Mouse (Mus musculus): ENCODE data around the gene Stip1. TPM values are rescaled to one million over a fixed set of nuclear protein-coding genes. Genes with fewer than 3 reads are reported as not detected.

Gene Stip1
- total and polyA plus RNA-seq, 3 experiments, result 284 to 430 (median 370) TPM

DNA sequence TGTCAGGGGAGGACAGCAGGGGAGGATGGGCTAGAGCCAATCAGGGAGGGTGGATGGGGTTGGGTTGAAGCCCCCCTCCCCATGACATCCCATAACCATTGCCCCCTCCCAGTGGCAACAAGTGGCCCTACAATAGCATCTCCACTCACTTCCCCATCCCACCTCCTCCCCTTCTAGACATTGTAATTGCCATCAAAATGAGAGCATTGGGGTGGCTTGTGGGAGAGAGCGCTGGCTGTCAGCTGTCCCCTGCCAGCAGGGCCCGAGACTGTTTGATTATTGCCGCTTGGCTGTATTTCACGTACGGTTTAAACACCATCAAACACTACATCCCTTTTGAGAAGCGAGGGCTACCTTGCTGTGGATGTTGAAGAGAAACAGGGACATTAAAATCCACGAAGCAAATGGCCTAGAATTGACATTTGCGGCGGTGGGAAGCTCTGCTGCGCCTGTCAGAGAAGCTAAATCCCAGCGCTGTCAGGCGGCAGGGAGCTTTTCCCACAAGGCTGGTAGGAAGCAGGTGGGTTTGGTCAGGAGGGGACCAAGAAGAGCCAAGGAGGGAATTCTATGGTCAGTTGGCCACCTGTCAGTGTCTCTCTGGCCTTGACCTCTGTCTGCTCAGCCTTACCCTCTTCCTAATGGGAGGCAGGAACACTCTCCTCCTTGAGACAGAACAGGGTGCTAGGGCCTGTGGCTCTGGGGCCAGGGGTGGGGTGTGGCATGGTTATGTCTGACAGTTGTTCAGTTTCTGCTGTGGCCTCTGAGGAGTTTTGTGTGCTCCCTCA is 34.4 kb upstream of the Stip1 start:
- Histone ChIP-seq H3K27ac (ENCODE audit: control insufficient read depth, low read depth, low read length) (no peak overlapping the region), H3K4me1 (ENCODE audit: control insufficient read depth in 1 of 2, insufficient read depth in 2 of 2, low read length in 2 of 2) (no peaks in the 10 kb centered on the region), H3K27me3 (ENCODE audit: control insufficient read depth in 1 of 2, insufficient read depth in 2 of 2, low read length in 2 of 2) (no peaks in the 10 kb centered on the region), H3K36me3 (ENCODE audit: control insufficient read depth in 1 of 2, insufficient read depth in 2 of 2, low read length in 2 of 2) (no peaks in the 10 kb centered on the region), H3K9me3 (replicated peaks; ENCODE audit: insufficient read depth, low read length) (no peaks in the 10 kb centered on the region), H3K4me3 (ENCODE audit: control insufficient read depth in 1 of 2, insufficient read depth in 1 of 2, low read depth in 2 of 2, low read length in 2 of 2) (no peak overlapping the region), H3K79me2 (ENCODE audit: control insufficient read depth, insufficient read depth, low read length, poor library complexity) (no peaks in the 10 kb centered on the region), H3K9ac (ENCODE audit: control insufficient read depth, low read depth, low read length, poor library complexity, severe bottlenecking) (no peak overlapping the region)
- DNase-seq (ENCODE audit: low read depth, low spot score), result no peak
- TF ChIP-seq UBTF (IDR thresholded peaks at IDR 0.05; ENCODE audit: borderline replicate concordance, insufficient read depth, low read depth, low read length) (no peak), SMC3 (IDR thresholded peaks at IDR 0.05; ENCODE audit: low read depth, low read length) (no peak), JUND (IDR thresholded peaks at IDR 0.05; ENCODE audit: low read depth, low read length) (no peak), TBP (IDR thresholded peaks at IDR 0.05; ENCODE audit: low read depth, low read length) (no peak), POLR2AphosphoS2 (IDR thresholded peaks at IDR 0.05; ENCODE audit: low read length) (no peak), TCF12 (IDR thresholded peaks at IDR 0.05; ENCODE audit: low read depth, low read length) (no peak), ZKSCAN1 (IDR thresholded peaks at IDR 0.05; ENCODE audit: low read depth, low read length) (no peak), RCOR1 (IDR thresholded peaks at IDR 0.05; ENCODE audit: low read depth, low read length) (no peak), MYB (IDR thresholded peaks at IDR 0.05; ENCODE audit: low read depth, low read length) (no peak), MAZ (IDR thresholded peaks at IDR 0.05; ENCODE audit: low read depth, low read length) (no peak), CHD2 (IDR thresholded peaks at IDR 0.05; ENCODE audit: low read length) (no peak), USF1 (IDR thresholded peaks at IDR 0.05; ENCODE audit: low read depth, low read length) (no peak), SIN3A (IDR thresholded peaks at IDR 0.05; ENCODE audit: low read length) (no peak), CTCF (IDR thresholded peaks at IDR 0.05 in 2 of 3, conservative IDR thresholded peaks at IDR 0.05 in 1 of 3; ENCODE audit: control insufficient read depth in 1 of 3, insufficient read depth in 1 of 3, low read depth in 2 of 3, low read length in 3 of 3, poor library complexity in 1 of 3, severe bottlenecking in 1 of 3) (no peak), MAFK (IDR thresholded peaks at IDR 0.05; ENCODE audit: borderline replicate concordance, low read depth, low read length) (no peak), EP300 (IDR thresholded peaks at IDR 0.05; ENCODE audit: low read depth in 1 of 2, low read length in 2 of 2) (no peak), POLR2A (IDR thresholded peaks at IDR 0.05; ENCODE audit: control insufficient read depth in 1 of 2, insufficient read depth in 1 of 2, low read depth in 1 of 2, low read length in 2 of 2, poor library complexity in 1 of 2) (no peak), USF2 (IDR thresholded peaks at IDR 0.05; ENCODE audit: borderline replicate concordance in 1 of 2, insufficient read depth in 1 of 2, low read depth in 1 of 2, low read length in 2 of 2) (no peak), MAX (IDR thresholded peaks at IDR 0.05; ENCODE audit: low read length) (no peak), HCFC1 (IDR thresholded peaks at IDR 0.05; ENCODE audit: low read depth, low read length) (no peak)

DNA sequence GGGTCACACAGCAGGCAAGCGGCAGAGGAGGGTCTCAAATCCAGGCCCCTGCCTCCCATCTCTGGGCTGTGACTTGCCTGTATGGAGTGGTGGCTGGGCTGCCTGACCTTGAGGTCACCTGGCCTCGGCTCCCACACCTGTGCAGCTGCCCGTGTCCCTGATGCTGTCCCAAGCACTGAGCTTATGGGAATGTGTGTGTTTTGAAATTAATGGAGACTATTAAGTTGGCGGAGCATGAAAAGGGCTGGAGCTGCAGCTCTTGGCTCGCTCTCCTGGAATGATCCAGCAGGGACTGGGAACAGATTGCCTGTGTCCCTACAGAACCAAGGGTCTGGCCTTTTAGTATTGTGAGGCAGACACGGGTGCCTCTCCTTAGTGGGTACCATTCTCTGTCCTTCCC is 32.5 kb upstream of the Stip1 start:
- Histone ChIP-seq H3K36me3 (ENCODE audit: control insufficient read depth in 1 of 2, insufficient read depth in 2 of 2, low read length in 2 of 2) (no peaks in the 10 kb centered on the region), H3K4me1 (ENCODE audit: control insufficient read depth in 1 of 2, insufficient read depth in 2 of 2, low read length in 2 of 2) (0 out of 4 replicates have a peak, but pooled peaks cover 0 to 6% of the 10 kb centered on the region in 2 experiments), H3K9ac (ENCODE audit: control insufficient read depth, low read depth, low read length, poor library complexity, severe bottlenecking) (no peak overlapping the region), H3K4me3 (ENCODE audit: control insufficient read depth in 1 of 2, insufficient read depth in 1 of 2, low read depth in 2 of 2, low read length in 2 of 2) (no peak overlapping the region), H3K27ac (ENCODE audit: control insufficient read depth, low read depth, low read length) (no peak overlapping the region), H3K27me3 (ENCODE audit: control insufficient read depth in 1 of 2, insufficient read depth in 2 of 2, low read length in 2 of 2) (no peaks in the 10 kb centered on the region), H3K79me2 (ENCODE audit: control insufficient read depth, insufficient read depth, low read length, poor library complexity) (no peaks in the 10 kb centered on the region), H3K9me3 (replicated peaks; ENCODE audit: insufficient read depth, low read length) (no peaks in the 10 kb centered on the region)
- TF ChIP-seq ZKSCAN1 (IDR thresholded peaks at IDR 0.05; ENCODE audit: low read depth, low read length) (no peak), TBP (IDR thresholded peaks at IDR 0.05; ENCODE audit: low read depth, low read length) (no peak), NRF1 (IDR thresholded peaks at IDR 0.05; ENCODE audit: insufficient read depth, low read depth, low read length, poor library complexity, severe bottlenecking) (no peak), GABPA (IDR thresholded peaks at IDR 0.05; ENCODE audit: low read depth, low read length) (no peak), NELFE (IDR thresholded peaks at IDR 0.05; ENCODE audit: low read depth, low read length) (no peak), USF1 (IDR thresholded peaks at IDR 0.05; ENCODE audit: low read depth, low read length) (no peak), MXI1 (IDR thresholded peaks at IDR 0.05; ENCODE audit: low read depth, low read length) (no peak), CHD1 (IDR thresholded peaks at IDR 0.05; ENCODE audit: low read depth, low read length) (no peak)
- no peak for DNase-seq (ENCODE audit: low read depth, low spot score)
